Mouse (Mus musculus) liver, embryonic 13.5 days (tissue): ENCODE measurements around the gene Magi1. TPM values are rescaled to one million over a fixed set of nuclear protein-coding genes. Genes with fewer than 3 reads are reported as not detected.

Experiments
- ATAC-seq: fragments of 200-750 bp; cut with Nextera tagmentation; 2 replicates; pipeline ENCODE4 v1.8.0; 2017; ENCODE audit warnings: low read depth, mild to moderate bottlenecking, moderate number of reproducible peaks, moderate library complexity
- DNase-seq: peaks from one replicate; pipeline ENCODE4 v3.0.0; 2022
- H3K27ac ChIP-seq: fragments of 300-500 bp; sonication (generic); 2 replicates; pipeline ENCODE4 v1.5.1; 2015; ENCODE audit warnings: moderate library complexity, mild to moderate bottlenecking, inconsistent platforms
- H3K27me3 ChIP-seq: fragments of 300-500 bp; sonication (generic); 2 replicates; pipeline ENCODE4 v1.6.1; 2015; ENCODE audit warnings: mild to moderate bottlenecking, inconsistent platforms
- H3K36me3 ChIP-seq: fragments of 300-500 bp; sonication (generic); 2 replicates; pipeline ENCODE4 v1.6.1; 2015; ENCODE audit warnings: mild to moderate bottlenecking, inconsistent platforms
- H3K4me1 ChIP-seq: fragments of 300-500 bp; sonication (generic); replicated peaks from 2 replicates; pipeline ENCODE4 v1.6.1; 2015; ENCODE audit warnings: inconsistent platforms
- H3K4me2 ChIP-seq: fragments of 300-500 bp; sonication (generic); 2 replicates; pipeline ENCODE4 v1.6.1; 2015; ENCODE audit warnings: inconsistent platforms, mild to moderate bottlenecking, moderate library complexity
- H3K4me3 ChIP-seq: fragments of 300-500 bp; sonication (generic); replicated peaks from 2 replicates; pipeline ENCODE4 v1.5.1; 2015; ENCODE audit warnings: mild to moderate bottlenecking, inconsistent platforms
- H3K9ac ChIP-seq: fragments of 300-500 bp; sonication (generic); 2 replicates; pipeline ENCODE4 v1.6.1; 2015; ENCODE audit warnings: mild to moderate bottlenecking, inconsistent platforms
- H3K9me3 ChIP-seq: fragments of 300-500 bp; sonication (generic); replicated peaks from 2 replicates; pipeline ENCODE4 v1.6.1; 2016; ENCODE audit warnings: inconsistent platforms
- WGBS: fragments of 180-500 bp; shearing (Covaris S2); methylation state at CpG from one replicate; pipeline ENCODE4 v1.1.7; 2015; ENCODE audit not compliant: insufficient replicate concordance; 5-methylcytosine and 5-hydroxymethylcytosine counted together
- polyA plus RNA-seq: library from polyadenylated mRNA; unstranded; fragments of >200 nt; fragmentation: Nextera tagmentation; extraction: Ambion mirVana; gene quantifications from 2 replicates; pipeline ENCODE4 v1.2.1, GENCODE M21; 2015

The Magi1 gene
- polyA plus RNA-seq, 1 experiment from 2014 or later, result 1.2 TPM

DNA sequence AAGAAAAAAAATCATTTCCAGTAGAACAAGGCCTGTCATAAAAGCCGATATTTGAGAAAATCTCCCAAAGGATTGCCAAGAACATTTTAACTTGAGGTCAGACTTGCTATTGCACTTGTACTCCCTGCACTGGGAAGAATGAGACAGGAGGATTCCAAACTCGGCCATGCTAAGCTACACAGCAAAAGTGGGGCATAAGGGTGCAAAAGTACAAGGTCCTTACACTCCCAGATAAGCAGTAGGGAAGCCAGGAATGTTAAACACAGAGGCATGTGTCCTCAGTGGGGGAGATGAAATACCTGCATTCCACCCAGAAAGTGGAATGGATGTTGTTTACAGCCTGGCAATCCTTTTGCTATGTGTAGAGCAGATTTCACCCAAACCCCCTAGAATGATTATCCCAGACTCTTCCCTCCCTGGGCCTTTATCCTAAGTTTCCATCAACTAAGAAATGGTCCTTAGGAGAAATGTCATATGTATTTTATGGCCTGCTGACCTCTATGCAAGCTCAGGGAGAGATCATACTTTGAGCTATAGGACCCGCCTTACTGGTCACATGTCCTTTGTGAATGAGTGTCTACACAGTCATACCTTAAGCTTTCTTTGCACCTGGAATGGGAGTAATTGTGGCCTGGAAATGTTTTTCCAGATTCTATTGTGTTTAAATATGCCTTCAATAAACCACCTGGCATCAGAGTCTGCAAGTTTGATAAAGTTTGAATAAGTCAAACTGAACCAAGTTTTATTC lies 128.7 kb downstream of the Magi1 start:
- Histone ChIP-seq H3K27me3 (no peaks in the 10 kb centered on the region), H3K27ac (no peak overlapping the region), H3K9me3 (no peaks in the 10 kb centered on the region), H3K4me3 (no peak overlapping the region), H3K9ac (no peak overlapping the region), H3K4me2 (no peak overlapping the region), H3K4me1 (peaks cover 11% of the 10 kb centered on the region), H3K36me3 (no peaks in the 10 kb centered on the region)
- DNase-seq, result no peak
- WGBS, result 53% methylated on average over 3 of the region's 3 CpGs
- no peak for ATAC-seq

DNA sequence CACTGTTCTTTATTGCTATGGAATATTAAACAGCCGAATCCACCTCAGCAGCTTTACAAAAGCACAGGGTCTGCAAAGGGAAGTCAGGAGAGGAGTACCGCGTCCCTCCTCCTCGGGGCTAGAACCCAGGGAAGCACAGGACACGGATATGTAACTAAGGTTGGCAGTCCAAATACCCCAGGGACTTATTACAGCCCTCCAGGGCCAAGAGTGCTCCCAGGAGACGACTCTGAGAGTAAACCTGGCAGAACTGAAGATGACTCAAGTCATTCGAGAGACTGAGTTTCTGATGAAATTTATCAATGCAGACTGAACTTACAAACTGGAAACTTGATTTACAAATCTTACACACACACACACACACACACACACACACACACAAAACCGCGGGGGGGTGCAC lies 130.8 kb downstream of the Magi1 start:
- WGBS, result 66% methylated on average over 9 of the region's 9 CpGs
- no peaks in the 10 kb centered on the region for H3K9me3 ChIP-seq
- no peaks in the 10 kb centered on the region for H3K36me3 ChIP-seq
- ATAC-seq (no peak), DNase-seq (no peak)
- H3K4me1 ChIP-seq, result peaks cover 4% of the 10 kb centered on the region
- H3K4me2 ChIP-seq, result no peak overlapping the region
- H3K9ac ChIP-seq, result no peak overlapping the region
- H3K27me3 ChIP-seq, result no peaks in the 10 kb centered on the region
- H3K27ac ChIP-seq, result no peak overlapping the region
- H3K4me3 ChIP-seq, result no peak overlapping the region

DNA sequence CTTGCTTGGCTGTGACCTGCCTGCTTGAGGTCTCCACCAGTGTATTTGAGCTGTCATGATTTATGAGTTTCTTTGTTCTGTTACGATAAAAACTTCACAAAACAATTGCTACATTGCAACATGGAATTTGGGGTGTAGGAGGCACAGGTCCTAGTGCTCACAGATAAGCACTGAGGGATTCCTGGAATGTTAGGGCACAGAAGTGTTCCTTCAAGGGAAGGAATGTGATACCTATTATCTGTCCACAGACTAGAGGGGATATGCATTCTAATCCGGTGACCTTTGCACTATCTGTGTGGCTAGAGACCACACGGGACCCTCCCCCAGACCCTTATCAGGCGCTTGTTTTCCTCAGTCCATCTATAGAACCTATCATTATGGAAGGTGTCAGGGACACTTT lies 132.8 kb downstream of the Magi1 start:
- no peak overlapping the region for H3K4me2 ChIP-seq
- no peak overlapping the region for H3K4me3 ChIP-seq
- H3K27me3 ChIP-seq, result no peaks in the 10 kb centered on the region
- H3K9ac ChIP-seq, result no peak overlapping the region
- no peak for DNase-seq
- no peak overlapping the region for H3K27ac ChIP-seq
- 26% methylated on average over 4 of the region's 4 CpGs for WGBS
- ATAC-seq, result no peak
- H3K9me3 ChIP-seq, result no peaks in the 10 kb centered on the region
- H3K36me3 ChIP-seq, result no peaks in the 10 kb centered on the region
- H3K4me1 ChIP-seq, result peaks cover 4% of the 10 kb centered on the region

DNA sequence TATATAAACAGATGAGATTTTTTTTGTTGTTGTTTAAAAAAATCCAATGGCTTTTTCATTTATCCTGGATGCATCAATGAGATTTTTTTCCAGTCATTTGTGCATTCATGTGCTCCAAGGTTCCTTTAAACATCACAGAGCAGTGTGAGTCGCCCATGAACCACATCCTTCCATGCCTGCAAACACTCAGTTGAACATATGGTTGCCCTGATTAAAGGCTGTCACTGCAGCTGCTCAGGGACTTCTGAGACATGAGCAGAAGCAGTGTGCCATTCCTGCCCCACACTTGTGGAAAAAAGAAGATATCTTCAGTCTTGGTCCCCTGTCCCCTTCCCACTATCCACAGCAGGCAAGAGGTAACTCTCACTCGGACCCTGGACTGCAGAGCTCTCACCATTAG lies 133.9 kb downstream of the Magi1 start:
- 26% methylated on average over 2 of the region's 2 CpGs for WGBS
- DNase-seq (no peak), ATAC-seq (no peak)
- Histone ChIP-seq H3K27me3 (no peaks in the 10 kb centered on the region), H3K4me3 (no peak overlapping the region), H3K4me2 (no peak overlapping the region), H3K9me3 (no peaks in the 10 kb centered on the region), H3K4me1 (peaks cover 4% of the 10 kb centered on the region), H3K9ac (no peak overlapping the region), H3K36me3 (no peaks in the 10 kb centered on the region), H3K27ac (no peak overlapping the region)

DNA sequence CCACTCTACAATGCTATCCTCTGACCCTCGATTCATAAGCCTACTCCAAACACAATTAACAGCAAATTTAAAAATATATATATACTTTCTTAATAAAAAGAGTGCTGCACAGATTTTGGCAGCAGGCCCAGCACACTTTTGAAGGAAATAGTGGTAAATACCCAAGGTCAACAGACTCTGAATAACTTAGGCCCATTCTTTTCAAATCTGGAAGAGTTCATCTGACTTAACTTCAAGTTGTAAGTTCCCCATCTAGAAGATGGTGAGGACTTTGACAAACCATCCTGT lies 137.6 kb downstream of the Magi1 start:
- H3K4me1 ChIP-seq, result no peaks in the 10 kb centered on the region; the same call in 1 of the 2 replicates
- WGBS, result 27% methylated on average over 1 of the region's 1 CpGs

DNA sequence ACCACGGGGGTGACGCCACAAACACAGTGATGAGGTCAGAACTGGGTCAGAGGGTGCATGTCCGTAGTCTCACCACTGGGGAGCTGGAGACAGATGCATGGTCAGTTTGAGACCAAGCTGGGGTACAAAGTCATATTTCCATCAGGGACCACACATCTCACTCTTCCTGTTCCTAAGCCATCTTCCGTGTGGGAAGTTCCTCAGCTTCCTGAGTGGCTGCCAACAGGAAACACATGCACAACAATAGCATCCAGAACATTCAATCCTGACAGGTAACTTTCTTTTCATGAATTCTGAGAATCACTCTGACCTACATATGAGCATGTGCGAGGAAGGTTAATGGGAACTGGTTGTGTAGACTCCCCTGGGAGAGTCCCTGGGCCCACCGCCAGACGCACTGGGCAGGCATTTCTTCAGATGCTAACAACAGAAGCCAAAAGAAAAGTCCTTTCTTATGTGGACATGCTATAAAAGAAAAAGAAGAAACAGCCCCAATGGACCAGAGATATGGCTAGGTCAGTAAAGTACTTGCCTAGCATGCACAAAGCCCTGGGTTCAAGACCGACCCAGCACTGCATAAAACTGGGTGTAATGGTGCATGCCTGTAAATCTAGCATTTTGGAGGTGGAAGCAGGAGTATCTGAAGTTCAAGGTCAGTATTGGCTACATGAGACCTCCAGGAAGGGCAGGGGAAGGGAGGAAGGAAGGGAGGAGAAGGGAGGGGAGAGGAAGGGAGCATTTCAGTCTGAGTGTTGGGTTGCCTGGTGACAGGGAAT lies 138.1 kb downstream of the Magi1 start:
- no peaks in the 10 kb centered on the region for H3K36me3 ChIP-seq
- no peak overlapping the region for H3K4me2 ChIP-seq
- ATAC-seq (no peak), DNase-seq (no peak)
- no peak overlapping the region for H3K4me3 ChIP-seq
- no peaks in the 10 kb centered on the region for H3K9me3 ChIP-seq
- no peaks in the 10 kb centered on the region for H3K27me3 ChIP-seq
- WGBS, result 69% methylated on average over 8 of the region's 8 CpGs
- H3K4me1 ChIP-seq, result no peaks in the 10 kb centered on the region; the same call in 1 of the 2 replicates
- no peak overlapping the region for H3K9ac ChIP-seq
- H3K27ac ChIP-seq, result no peak overlapping the region

More for the DNA sequence above, 137.6 kb downstream of the Magi1 start:
- Histone ChIP-seq H3K27me3 (no peaks in the 10 kb centered on the region), H3K9ac (no peak overlapping the region), H3K9me3 (no peaks in the 10 kb centered on the region), H3K4me2 (no peak overlapping the region), H3K4me3 (no peak overlapping the region), H3K36me3 (no peaks in the 10 kb centered on the region), H3K27ac (no peak overlapping the region)
- no peak for ATAC-seq
- no peak for DNase-seq

DNA sequence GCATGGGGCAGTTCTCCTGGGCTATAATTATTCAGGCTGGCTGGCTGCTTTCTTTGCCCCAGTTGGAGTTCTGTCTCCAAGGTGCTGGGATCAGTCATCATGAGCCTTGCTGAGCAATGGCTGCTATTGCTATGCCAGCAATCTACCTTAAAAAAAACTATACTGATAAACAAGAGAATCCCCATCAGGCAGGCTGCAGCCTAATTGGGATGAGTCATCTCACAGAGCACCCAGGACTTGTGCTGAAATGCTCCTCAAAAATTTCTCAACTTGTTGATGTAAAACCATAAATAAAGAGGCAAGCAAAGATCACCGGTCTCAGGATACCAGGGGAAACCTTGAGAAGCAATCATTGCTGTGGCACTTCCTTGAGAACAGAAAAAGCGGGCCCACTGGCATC lies 141.2 kb downstream of the Magi1 start:
- no peak overlapping the region for H3K4me2 ChIP-seq
- DNase-seq (no peak), ATAC-seq (no peak)
- H3K27me3 ChIP-seq, result no peaks in the 10 kb centered on the region
- H3K36me3 ChIP-seq, result no peaks in the 10 kb centered on the region
- H3K4me1 ChIP-seq, result no peaks in the 10 kb centered on the region; the same call in 1 of the 2 replicates
- no peak overlapping the region for H3K9ac ChIP-seq
- no peak overlapping the region for H3K27ac ChIP-seq
- no peak overlapping the region for H3K4me3 ChIP-seq
- WGBS, result 69% methylated on average over 2 of the region's 2 CpGs
- H3K9me3 ChIP-seq, result no peaks in the 10 kb centered on the region

DNA sequence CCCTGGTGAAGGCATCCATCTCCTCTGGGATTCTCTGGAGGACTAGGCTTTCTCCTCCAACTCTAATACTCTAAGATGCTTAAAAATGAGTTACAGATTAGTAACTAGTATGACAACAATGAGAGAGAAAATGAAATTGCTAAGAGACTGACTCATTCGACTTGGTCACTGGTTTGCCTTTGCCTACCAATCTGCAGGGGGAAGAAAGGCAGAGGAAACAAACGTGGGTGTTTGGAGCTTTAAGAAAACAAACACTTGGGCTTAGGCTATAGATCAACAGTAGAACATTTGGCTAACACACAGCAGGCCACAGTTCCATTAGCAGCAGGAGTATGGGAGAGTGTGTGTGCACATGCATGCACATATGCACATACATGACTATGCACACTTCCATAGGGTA lies 142.2 kb downstream of the Magi1 start:
- no peaks in the 10 kb centered on the region for H3K36me3 ChIP-seq
- no peak for ATAC-seq
- no peak overlapping the region for H3K27ac ChIP-seq
- no peak overlapping the region for H3K4me2 ChIP-seq
- no peaks in the 10 kb centered on the region for H3K27me3 ChIP-seq
- no peaks in the 10 kb centered on the region for H3K9me3 ChIP-seq
- WGBS, result 19% methylated on average over 2 of the region's 2 CpGs
- H3K9ac ChIP-seq, result no peak overlapping the region
- H3K4me1 ChIP-seq, result no peaks in the 10 kb centered on the region
- no peak overlapping the region for H3K4me3 ChIP-seq
- DNase-seq, result no peak

DNA sequence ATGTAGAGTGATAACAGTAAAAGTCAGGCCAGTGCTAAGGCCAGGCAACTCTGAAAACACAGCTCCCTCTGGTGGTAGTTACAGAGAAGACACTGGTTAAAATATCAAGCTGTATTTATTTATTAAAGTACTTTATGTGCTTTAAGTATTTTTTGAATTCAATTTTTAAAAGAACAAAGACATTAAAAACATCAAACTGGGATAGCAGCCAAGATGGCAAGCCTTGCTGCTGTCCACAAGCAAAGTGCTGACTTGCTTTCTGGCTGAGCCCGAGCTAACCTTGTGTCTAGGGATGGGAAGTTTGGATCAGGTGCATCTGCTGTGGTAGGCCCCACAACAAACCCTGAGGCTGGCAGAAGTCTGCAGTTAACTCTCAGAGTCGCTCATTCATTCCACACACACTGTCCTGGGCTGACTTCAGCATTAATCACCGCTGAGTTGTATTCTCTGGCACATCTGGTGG lies 143.7 kb downstream of the Magi1 start:
- H3K4me1 ChIP-seq, result no peaks in the 10 kb centered on the region
- no peaks in the 10 kb centered on the region for H3K27me3 ChIP-seq
- H3K9ac ChIP-seq, result no peak overlapping the region
- no peak for DNase-seq
- no peaks in the 10 kb centered on the region for H3K36me3 ChIP-seq
- no peak for ATAC-seq
- H3K27ac ChIP-seq, result no peak overlapping the region
- H3K4me2 ChIP-seq, result no peak overlapping the region
- no peaks in the 10 kb centered on the region for H3K9me3 ChIP-seq
- WGBS, result 60% methylated on average over 3 of the region's 3 CpGs
- H3K4me3 ChIP-seq, result no peak overlapping the region

DNA sequence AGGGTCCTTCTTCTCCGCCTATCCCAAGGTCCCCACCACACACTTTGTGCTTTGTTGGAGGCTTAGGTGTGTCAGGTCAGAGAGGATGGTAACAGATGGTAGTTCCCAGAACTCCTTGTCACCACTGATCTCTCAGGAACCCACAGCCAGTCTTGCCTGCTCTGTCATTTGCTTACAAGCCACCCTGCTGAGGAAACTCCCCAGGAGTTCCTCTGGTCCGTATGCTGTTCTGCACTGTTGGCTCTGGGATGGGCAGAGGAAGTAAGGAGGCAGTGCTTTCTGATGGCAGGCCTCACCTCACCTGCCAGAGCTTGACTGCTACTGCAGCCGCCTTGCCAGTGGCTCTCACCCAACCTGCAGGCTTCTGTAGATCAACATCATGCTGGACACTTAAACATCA lies 147.0 kb downstream of the Magi1 start:
- no peaks in the 10 kb centered on the region for H3K9me3 ChIP-seq
- DNase-seq, result no peak
- no peak for ATAC-seq
- no peaks in the 10 kb centered on the region for H3K4me1 ChIP-seq
- H3K36me3 ChIP-seq, result no peaks in the 10 kb centered on the region
- no peak overlapping the region for H3K27ac ChIP-seq
- H3K4me3 ChIP-seq, result no peak overlapping the region
- H3K4me2 ChIP-seq, result no peak overlapping the region
- H3K27me3 ChIP-seq, result no peaks in the 10 kb centered on the region
- H3K9ac ChIP-seq, result no peak overlapping the region
- WGBS, result 66% methylated on average over 3 of the region's 3 CpGs

DNA sequence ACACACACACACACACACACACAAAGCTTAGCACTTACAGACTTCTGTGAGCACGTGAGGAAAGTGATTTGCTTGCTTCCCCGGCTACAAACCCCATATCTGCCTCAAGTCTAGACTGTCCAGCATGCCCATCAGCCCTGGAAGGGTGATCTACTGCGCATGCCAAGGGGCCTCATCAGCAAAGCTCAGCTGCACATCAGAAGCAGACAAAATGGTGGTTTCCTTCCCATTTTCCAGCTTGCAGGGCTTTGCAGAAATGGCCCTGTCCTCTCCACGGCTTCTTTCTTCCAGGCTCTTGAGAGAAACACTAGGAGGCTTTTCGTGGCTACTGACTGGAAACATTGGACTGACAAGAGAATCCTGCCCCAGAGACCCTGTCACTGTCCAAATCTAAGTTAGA lies 149.6 kb downstream of the Magi1 start:
- Histone ChIP-seq H3K9ac (no peak overlapping the region), H3K4me2 (no peak overlapping the region), H3K4me3 (no peak overlapping the region), H3K27ac (no peak overlapping the region), H3K9me3 (no peaks in the 10 kb centered on the region), H3K36me3 (no peaks in the 10 kb centered on the region), H3K27me3 (no peaks in the 10 kb centered on the region), H3K4me1 (0 out of 2 replicates have a peak, but pooled peaks cover under 1% of the 10 kb centered on the region)
- no peak for ATAC-seq
- WGBS, result 61% methylated on average over 5 of the region's 5 CpGs
- DNase-seq, result no peak

DNA sequence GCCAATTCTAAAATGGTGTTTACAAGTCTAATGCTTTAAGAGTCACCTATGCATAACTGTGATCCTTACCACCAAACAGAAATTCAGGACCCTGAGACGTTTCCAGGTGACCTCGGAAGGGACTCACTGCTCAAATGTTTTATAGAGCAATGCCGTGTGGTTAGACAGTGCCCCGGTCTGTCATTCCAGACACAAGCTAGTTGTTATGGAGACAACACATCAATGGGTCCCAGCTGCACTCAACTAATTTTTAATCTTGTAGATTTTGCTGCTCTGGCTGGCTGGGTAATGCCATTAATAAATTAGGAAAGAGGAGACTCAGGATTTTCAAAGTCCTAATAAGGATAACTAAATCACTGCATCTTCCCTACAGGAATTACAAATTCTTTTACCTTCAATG lies 151.7 kb downstream of the Magi1 start:
- Histone ChIP-seq H3K9me3 (no peaks in the 10 kb centered on the region), H3K27me3 (no peaks in the 10 kb centered on the region), H3K4me1 (peaks cover 14% of the 10 kb centered on the region), H3K4me2 (no peak overlapping the region), H3K36me3 (no peaks in the 10 kb centered on the region), H3K4me3 (no peak overlapping the region), H3K9ac (no peak overlapping the region), H3K27ac (no peak overlapping the region)
- 71% methylated on average over 4 of the region's 4 CpGs for WGBS
- no peak for ATAC-seq
- no peak for DNase-seq
